Mouse (Mus musculus): ENCODE results near the gene Myocos. TPM values are rescaled to one million over a fixed set of nuclear protein-coding genes. Genes with fewer than 3 reads are reported as not detected.

Gene Myocos
- total RNA-seq, 2 experiments from 2014 or later = not detected

GRCm38 (mm10) chr1:162620487-162620886 lies 37.5 kb downstream of the Myocos start:
- DNase-seq = no peak
- intact Hi-C loops (cut with DNase I) = no loop called here

DNA sequence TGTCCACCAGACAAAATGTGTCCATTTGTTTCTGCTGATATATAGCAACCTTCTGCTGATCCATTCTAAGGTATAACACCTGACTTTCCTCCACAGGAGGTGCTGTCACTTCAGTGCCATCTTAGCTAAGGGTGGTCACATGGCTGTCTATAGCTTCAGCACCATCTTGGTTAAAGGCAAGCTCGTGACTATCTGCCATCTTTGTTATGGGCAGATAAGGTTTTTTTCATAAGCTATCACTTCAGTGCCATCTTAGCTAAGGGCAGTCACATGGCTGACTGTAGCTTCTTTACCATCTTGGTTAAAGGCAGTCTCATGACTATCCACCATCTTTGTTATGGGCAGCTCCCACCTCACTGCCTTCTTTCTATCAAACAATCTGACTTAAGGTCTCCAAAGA lies 42.5 kb downstream of the Myocos start:
- no peak for DNase-seq
- intact Hi-C loops (cut with DNase I) = no loop called here

GRCm38 (mm10) chr1:162611191-162611590 lies 46.8 kb downstream of the Myocos start:
- no peak for DNase-seq
- intact Hi-C loops (cut with DNase I) = no loop called here

GRCm38 (mm10) chr1:162609633-162610250 lies 48.3 kb downstream of the Myocos start:
- DNase-seq = no peak
- intact Hi-C loops (cut with DNase I) = no loop called here

GRCm38 (mm10) chr1:162608127-162608526 lies 49.9 kb downstream of the Myocos start:
- intact Hi-C loops (cut with DNase I) = no loop called here
- no peak for DNase-seq

DNA sequence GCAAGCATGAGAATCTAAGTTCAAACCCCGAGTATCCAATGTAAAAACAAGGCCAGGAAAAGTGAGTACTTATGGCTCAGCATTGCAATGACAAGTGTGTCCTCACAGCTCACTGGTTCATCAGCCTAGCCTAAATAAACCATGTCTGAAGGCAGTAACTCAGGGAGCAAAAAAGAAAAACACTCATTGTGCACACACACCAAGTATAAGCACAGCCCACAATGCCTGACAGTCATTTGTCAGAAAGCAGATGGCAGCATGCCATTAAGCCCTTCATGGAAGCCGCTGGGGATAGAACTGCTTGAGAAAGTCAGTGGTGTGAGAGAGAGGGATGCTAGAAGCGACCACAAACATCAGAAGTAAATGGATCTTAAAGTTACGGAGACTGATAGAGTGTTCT lies 56.7 kb downstream of the Myocos start:
- peak; percentile 28 for DNase-seq
- intact Hi-C loops (cut with DNase I) = no loop called here

DNA sequence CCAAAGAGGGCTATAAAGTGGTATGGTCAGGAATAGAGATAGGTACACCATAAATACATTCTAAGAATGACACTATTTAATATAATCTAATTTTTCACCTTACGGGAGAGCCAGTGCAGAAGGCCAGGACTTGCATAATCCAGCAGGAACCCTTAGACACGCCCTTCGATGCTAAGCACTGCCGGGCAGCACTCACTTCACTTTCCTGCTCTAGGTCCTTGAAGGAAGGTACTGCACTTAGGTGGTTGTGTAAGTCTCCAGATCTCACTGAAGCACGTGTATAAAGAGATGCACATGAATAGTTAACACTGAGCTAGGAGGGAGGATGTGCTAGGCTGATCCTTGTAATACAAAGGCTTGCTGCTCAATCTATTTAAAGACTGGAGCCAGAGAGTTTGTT lies 58.4 kb downstream of the Myocos start:
- no peak for DNase-seq
- intact Hi-C loops (cut with DNase I) = no loop called here

- intact Hi-C loops (cut with DNase I) = no loop called here
- no peak for DNase-seq
These were observed 60.5 kb downstream of the Myocos start for GRCm38 (mm10) chr1:162597379-162598102.

Small RNA genes lying within 50 kb of the gene (microRNA-seq; reads per million reads assigned to microRNA genes)
- not detected for gene Gm27616

Other genes starting within 250 kb of the Myocos start
- gene Dnm3, start 180.2 kb downstream of the Myocos start, total RNA-seq (2021) = 100 to 1,000 TPM; 107 to 110 TPM
- gene Mettl13, start 109.7 kb downstream of the Myocos start, total RNA-seq (2021) = 10 to 100 TPM; 14.4 to 19.2 TPM
- gene Vamp4, start 87.7 kb downstream of the Myocos start, total RNA-seq (2021) = 10 to 100 TPM; 61.1 to 63.2 TPM
- under 1 TPM; 0.24 to 0.28 TPM for gene Myoc, start 19.1 kb downstream of the Myocos start, total RNA-seq (2021)
- 100 to 1,000 TPM; 224 TPM for gene Prrc2c, start 82.3 kb upstream of the Myocos start, total RNA-seq (2021)
- not detected for gene Fmo4, start 155.8 kb upstream of the Myocos start, total RNA-seq (2021)
- gene Fmo1, start 208.4 kb upstream of the Myocos start, total RNA-seq (2021) = 10 to 100 TPM; 28.6 to 30.7 TPM
- gene Fmo2, start 240.5 kb upstream of the Myocos start, total RNA-seq (2021) = under 1 TPM; 0.28 TPM